Mouse (Mus musculus) inflammation-experienced regulatory T-cells (primary cell): Measurements from ENCODE around the gene Galp. TPM values are rescaled to one million over a fixed set of nuclear protein-coding genes. Genes with fewer than 3 reads are reported as not detected.

ENCODE experiments used
- polyA plus RNA-seq, 2 experiments: library from polyadenylated mRNA; unstranded; fragments of 100-300 nt; shearing (Covaris generic); gene quantifications; one replicate each; pipeline ENCODE4 v1.2.1; 2017

The Galp gene
- not detected for polyA plus RNA-seq

DNA sequence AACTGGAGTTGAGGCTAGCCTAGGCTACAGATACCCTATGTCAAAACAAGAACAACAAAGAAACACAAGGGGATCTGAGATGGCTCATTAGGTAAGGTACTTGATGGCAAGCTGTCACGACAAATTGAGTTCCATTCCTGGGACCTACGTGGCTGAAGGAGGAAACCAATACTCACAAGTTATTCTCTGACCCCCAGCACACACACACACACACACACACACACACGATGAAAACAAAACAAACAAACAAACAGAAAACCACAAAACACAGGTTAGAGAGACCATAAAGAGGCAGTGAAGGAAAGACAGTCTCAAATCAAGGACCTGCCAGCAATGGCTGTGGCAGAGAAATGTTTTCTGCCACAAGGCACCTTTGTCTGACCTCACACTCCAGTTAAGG is at the start of gene Galp:
TSS of gene Galp (plus strand) at position 301 of the 400 bp plus-strand sequence.

DNA sequence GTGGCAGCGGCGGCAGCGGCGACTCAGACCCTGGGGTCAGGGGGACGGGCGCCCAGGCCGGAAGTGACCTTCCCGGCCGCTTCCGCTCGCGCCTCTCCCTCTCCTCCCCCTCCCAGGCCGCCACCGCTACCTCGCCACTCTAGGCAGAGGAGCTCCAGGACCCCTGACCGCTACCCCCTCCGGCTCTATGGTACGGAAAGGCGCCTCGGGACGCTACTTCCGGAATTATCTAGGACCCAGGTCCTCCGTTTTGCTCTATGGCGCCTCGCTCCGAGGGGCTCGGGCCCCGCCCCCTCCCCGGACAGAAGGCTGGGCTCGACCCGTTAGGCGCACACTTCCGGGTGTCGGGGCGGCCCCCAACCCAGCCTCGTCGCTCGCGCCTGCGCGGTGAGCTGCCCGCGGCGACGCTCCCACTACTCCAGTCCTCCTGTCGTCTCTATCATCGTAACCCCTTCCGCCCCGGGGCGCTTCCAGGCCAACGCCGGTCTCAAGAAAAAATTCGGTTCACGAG is 40.9 kb upstream of the Galp start, which contains the start of gene Zfp787:
TSS of gene Zfp787 (minus strand) at position 97 of the 511 bp plus-strand sequence.

DNA sequence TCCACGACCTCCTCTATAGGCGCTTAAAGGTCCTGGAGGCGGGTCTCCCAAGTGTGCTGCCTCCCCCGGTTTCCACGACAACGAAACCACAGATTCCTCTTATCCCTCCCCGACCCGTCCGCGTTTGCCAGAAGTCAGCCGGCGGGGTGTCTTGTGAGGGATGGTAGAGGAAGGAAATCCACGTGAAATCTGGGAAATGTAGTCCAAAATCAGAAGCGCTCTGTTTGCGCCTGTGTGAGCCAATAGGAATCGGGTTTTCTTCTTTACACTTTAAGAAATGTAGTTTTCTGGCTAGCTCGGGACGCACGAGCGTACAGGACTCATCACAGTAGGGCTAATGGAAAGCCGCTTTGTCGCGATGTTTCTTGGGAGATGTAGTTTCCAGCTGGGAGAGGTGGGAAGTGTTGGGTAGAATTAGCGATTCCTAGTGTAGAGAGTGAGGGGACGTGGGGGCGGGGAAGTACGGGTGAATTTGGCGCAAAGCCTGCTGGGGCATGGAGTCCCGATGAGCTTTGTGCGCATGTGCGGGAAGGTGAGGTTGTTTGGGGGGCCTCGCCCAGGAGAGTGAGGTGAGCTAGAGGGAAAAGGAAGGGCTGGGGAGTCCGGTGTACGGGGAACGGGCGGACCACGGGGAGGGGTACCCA is 24.8 kb upstream of the Galp start, which contains the start of gene Zfp444:
TSS of gene Zfp444 (plus strand) at position 221 of the 644 bp plus-strand sequence.

DNA sequence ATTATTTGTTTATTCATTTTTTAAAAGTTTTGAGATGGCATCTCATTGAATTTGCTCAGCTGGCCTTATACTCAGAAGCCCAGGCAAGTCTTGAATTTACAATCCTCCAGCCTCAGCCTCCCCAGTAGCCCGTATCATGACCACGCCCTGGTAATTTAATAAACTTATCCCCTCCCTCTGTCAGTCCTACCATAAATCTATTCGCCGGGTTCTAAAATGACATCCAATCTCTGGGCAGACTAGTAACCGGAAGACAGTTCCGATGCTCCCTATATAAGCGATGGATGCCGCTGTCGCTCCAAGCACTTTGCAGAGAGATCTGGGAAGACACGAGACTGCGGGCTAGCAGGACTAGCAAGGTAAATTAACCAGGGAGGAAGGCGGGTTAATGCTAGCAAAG is 25.1 kb downstream of the Galp start, which contains the start of gene Zscan5b:
TSS of gene Zscan5b (plus strand) at position 301 of the 400 bp plus-strand sequence.

DNA sequence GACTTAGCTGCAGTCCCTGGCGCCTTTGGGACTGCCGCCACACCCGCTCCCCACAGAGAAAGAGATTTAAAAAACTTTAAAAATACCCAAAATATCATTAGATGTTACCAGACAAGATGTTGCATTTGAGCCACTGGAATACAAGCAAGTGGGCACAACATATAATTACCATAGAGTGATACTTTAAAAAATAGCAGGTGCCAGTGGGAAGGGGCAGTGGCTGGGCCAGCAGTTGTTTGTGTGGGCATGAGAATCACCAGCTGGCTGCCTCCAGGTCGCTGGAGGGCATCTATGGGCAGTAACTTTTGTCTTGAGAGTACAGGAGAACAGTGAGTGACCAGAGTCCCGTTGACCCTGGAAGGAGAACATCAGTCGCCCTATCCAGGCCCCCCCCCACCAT is 55.5 kb downstream of the Galp start, which contains the start of gene Epp13:
TSS of gene Epp13 (plus strand) at position 301 of the 400 bp plus-strand sequence.

Other genes starting within 250 kb of the Galp start
- under 1 TPM in 1 of 2 experiments, not detected in 1; 0.10 TPM for gene Vmn1r65, start 186.1 kb upstream of the Galp start, polyA plus RNA-seq
- gene Nlrp4c, start 151.9 kb upstream of the Galp start, polyA plus RNA-seq: 1 to 10 TPM in 1 of 2 experiments, under 1 TPM in 1; 0.17 to 1.1 TPM
- 10 to 100 TPM; 40.9 to 46.6 TPM for gene Zfp787, start 41.1 kb upstream of the Galp start, polyA plus RNA-seq
- gene Zfp444, start 24.9 kb upstream of the Galp start, polyA plus RNA-seq: 10 to 100 TPM; 33.6 to 45.1 TPM
- 1 to 10 TPM in 1 of 2 experiments, not detected in 1; 4.8 TPM for gene Zscan5b, start 25.2 kb downstream of the Galp start, polyA plus RNA-seq
- gene Epp13, start 55.6 kb downstream of the Galp start, polyA plus RNA-seq: not detected
- gene Zfp667, start 89.5 kb downstream of the Galp start, polyA plus RNA-seq: 1 to 10 TPM; 5.1 to 5.5 TPM
- 1 to 10 TPM; 1.4 to 1.9 TPM for gene Zfp583, start 134.2 kb downstream of the Galp start, polyA plus RNA-seq
- gene Gm3854, start 146.7 kb downstream of the Galp start, polyA plus RNA-seq: 1 to 10 TPM in 1 of 2 experiments, under 1 TPM in 1; 0.20 to 5.5 TPM
- 1 to 10 TPM; 4.2 to 7.7 TPM for gene Zfp78, start 166.2 kb downstream of the Galp start, polyA plus RNA-seq
- gene Zfp28, start 186.2 kb downstream of the Galp start, polyA plus RNA-seq: 10 to 100 TPM; 10.9 to 13.5 TPM
- under 1 TPM in 1 of 2 experiments, not detected in 1; 0.67 TPM for gene Smim17, start 201.6 kb downstream of the Galp start, polyA plus RNA-seq
- gene Gm20715, start 213.2 kb downstream of the Galp start, polyA plus RNA-seq: not detected
- gene Olfr1344, start 241.6 kb downstream of the Galp start, polyA plus RNA-seq: under 1 TPM in 1 of 2 experiments, not detected in 1; 0.14 TPM